Mouse (Mus musculus): ENCODE results near the gene Farp1. TPM values are rescaled to one million over a fixed set of nuclear protein-coding genes. Genes with fewer than 3 reads are reported as not detected.

Gene Farp1
- polyA plus RNA-seq, 1 experiment from 2014 or later = 32.5 TPM

GRCm38 (mm10) chr14:121106906-121107305, 71.9 kb downstream of the Farp1 start:
- no peak for ATAC-seq (ENCODE audit: insufficient number of reproducible peaks, low FRiP score, low TSS enrichment, low read depth)
- Histone ChIP-seq H3K9ac (no peak overlapping the region), H3K4me3 (replicated peaks) (no peak overlapping the region), H3K27ac (replicated peaks) (no peak overlapping the region), H3K27me3 (no peaks in the 10 kb centered on the region), H3K36me3 (peaks cover 5% of the 10 kb centered on the region; the same call in 1 of the 2 replicates), H3K4me2 (replicated peaks) (no peak overlapping the region), H3K9me3 (replicated peaks) (no peaks in the 10 kb centered on the region), H3K4me1 (peaks cover 74% of the 10 kb centered on the region)
- 45% methylated on average over 4 of the region's 4 CpGs for WGBS

DNA sequence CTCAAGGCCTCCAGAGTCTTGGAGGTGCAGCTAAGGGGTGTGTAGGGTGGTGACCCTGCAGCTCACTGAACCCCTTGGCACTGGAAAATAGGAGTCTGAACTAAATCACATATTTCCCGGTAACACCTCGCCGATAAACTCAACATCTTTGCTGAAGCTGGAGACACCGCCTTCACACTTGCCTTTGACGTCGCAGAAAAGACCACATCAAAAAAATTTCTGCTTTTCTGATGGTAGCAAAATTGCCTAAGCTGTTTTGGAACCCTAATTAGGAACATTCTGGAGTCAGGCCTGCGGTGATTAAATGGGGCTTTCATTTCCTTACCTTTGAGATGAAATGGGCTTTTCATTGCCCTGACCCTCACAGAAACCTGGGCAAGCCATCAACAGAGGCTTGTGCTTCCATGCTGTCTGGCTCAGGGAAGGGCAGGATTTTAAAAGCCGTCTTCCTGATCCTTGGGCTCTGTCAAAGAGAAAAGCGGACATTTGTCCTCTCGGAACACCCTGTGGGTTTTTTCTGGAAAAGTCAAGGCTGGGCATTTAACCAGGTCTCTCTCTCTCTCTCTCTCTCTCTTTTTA, 72.8 kb downstream of the Farp1 start:
- Histone ChIP-seq H3K9ac (no peak overlapping the region), H3K27me3 (no peaks in the 10 kb centered on the region), H3K27ac (replicated peaks) (peak overlapping the region; percentile 69), H3K4me2 (replicated peaks) (no peak overlapping the region), H3K4me1 (peaks cover 73% of the 10 kb centered on the region), H3K4me3 (replicated peaks) (no peak overlapping the region), H3K36me3 (peaks cover 2% of the 10 kb centered on the region), H3K9me3 (replicated peaks) (no peaks in the 10 kb centered on the region)
- 53% methylated on average over 10 of the region's 10 CpGs for WGBS
- no peak for ATAC-seq (ENCODE audit: insufficient number of reproducible peaks, low FRiP score, low TSS enrichment, low read depth)

DNA sequence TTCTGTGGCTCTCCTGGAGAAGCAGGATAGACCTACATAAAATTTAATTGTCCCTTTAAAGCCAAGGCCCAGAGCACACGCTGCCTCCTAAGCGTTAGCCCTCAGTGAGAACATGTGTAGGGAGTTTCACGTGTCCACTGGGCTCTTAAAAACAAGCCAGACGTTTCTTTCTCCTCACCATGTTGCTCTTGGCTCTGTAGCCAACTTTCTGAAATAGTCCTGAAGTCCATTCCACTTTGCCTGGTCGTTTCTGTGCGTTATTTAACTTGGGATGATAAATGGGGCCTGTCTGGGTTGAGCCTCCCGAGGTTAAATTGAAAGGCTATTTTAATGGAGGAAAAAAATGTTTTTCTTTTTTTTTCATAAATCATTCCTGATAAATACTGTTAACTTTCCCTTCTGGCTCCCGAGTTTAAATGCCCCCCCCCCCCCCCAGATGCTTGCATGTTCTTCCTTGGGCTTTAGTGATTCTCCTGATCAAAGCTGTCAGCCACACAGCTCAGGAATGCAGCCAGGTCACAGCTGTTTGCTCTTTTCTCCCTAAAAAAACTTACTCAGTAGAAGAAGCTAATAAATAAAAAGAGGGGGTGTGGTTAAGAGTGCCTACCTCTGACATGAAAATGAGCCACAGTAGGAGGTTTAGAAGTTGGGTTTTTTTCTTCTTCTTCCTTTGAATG, 73.6 kb downstream of the Farp1 start:
- Histone ChIP-seq H3K27ac (replicated peaks) (peak overlapping the region; percentile 69), H3K27me3 (no peaks in the 10 kb centered on the region), H3K9me3 (replicated peaks) (no peaks in the 10 kb centered on the region), H3K9ac (no peak overlapping the region), H3K4me1 (peaks cover 66% of the 10 kb centered on the region), H3K4me3 (replicated peaks) (no peak overlapping the region), H3K36me3 (no peaks in the 10 kb centered on the region; the same call in 1 of the 2 replicates), H3K4me2 (replicated peaks) (no peak overlapping the region)
- 13% methylated on average over 8 of the region's 8 CpGs for WGBS
- no peak for ATAC-seq (ENCODE audit: insufficient number of reproducible peaks, low FRiP score, low TSS enrichment, low read depth)

- WGBS = 27% methylated on average over 9 of the region's 9 CpGs
- no peaks in the 10 kb centered on the region for H3K9me3 ChIP-seq (replicated peaks)
- H3K4me1 ChIP-seq = peaks cover 62% of the 10 kb centered on the region
- no peak overlapping the region; the same call in 1 of the 2 replicates for H3K4me2 ChIP-seq (replicated peaks)
- ATAC-seq (ENCODE audit: insufficient number of reproducible peaks, low FRiP score, low TSS enrichment, low read depth) = no peak
- H3K36me3 ChIP-seq = no peaks in the 10 kb centered on the region; the same call in 1 of the 2 replicates
- peak overlapping the region; percentile 69 for H3K27ac ChIP-seq (replicated peaks)
- H3K4me3 ChIP-seq (replicated peaks) = no peak overlapping the region
- H3K9ac ChIP-seq = no peak overlapping the region
- no peaks in the 10 kb centered on the region for H3K27me3 ChIP-seq
These were observed 74.1 kb downstream of the Farp1 start for GRCm38 (mm10) chr14:121109116-121109504.

DNA sequence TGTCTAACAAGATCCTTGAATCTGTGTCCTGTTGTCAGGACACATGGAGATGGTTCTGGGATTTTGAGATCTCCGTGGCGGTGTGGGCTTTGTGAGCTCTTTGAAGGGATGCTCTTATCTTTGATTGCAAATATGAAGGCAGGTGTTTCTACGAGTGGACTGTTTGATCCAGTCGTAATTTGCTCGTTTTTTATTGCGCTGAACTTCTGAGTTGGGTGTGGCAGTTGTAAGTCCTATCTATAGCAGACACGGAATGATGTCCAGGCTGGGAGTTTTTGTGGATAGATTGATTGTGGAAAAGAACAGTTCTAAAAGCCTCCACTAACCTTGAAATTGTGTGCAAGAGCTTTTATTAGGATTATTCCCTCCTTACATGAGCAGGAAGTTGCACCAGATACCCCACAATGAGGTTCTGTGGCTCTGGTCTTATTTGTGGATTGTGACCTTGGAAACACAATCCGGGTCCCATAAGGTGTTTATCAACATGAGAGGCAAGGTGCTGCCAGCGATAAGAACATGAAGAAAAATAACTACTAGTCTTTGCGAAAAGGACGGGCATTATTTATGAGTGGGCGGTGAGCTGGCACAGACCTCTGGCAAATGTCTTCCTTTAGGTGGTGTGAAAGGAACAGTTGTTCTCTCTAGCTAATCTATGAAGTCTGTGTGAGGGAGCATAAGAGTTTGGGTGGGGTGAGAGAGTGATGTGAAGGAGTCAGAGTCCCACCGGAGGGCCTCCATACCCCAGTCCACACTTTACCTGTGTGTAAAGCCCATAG, 75.7 kb downstream of the Farp1 start:
- peaks cover 7% of the 10 kb centered on the region; the same call in 1 of the 2 replicates for H3K36me3 ChIP-seq
- no peaks in the 10 kb centered on the region for H3K9me3 ChIP-seq (replicated peaks)
- no peak overlapping the region for H3K4me2 ChIP-seq (replicated peaks)
- no peak for ATAC-seq (ENCODE audit: insufficient number of reproducible peaks, low FRiP score, low TSS enrichment, low read depth)
- 78% methylated on average over 13 of the region's 13 CpGs for WGBS
- H3K9ac ChIP-seq = no peak overlapping the region
- no peak overlapping the region for H3K4me3 ChIP-seq (replicated peaks)
- H3K4me1 ChIP-seq = peaks cover 49% of the 10 kb centered on the region
- no peak overlapping the region for H3K27ac ChIP-seq (replicated peaks)
- no peaks in the 10 kb centered on the region for H3K27me3 ChIP-seq

DNA sequence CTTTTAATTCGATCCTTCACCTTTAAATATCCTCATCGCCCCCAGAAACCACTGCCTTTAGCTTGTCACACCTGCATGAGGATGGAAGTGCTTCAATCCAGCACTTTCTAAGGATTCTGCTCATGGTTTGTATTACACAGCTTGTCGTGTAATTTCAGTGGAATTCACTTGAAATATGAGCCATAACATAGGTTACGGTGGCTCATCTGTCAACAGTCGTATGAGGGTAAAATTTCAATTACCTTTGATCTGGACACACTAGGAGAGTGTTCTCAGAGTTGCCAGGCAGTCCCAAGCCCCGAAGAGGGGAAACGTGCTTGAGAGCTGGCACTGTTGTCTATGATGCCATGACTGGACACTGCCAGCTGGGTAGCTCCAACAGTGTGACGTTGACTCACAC, 77.1 kb downstream of the Farp1 start:
- H3K36me3 ChIP-seq = peaks cover 7% of the 10 kb centered on the region; the same call in 1 of the 2 replicates
- ATAC-seq (ENCODE audit: insufficient number of reproducible peaks, low FRiP score, low TSS enrichment, low read depth) = no peak
- H3K4me2 ChIP-seq (replicated peaks) = no peak overlapping the region
- no peak overlapping the region for H3K4me3 ChIP-seq (replicated peaks)
- H3K27me3 ChIP-seq = no peaks in the 10 kb centered on the region
- peaks cover 35% of the 10 kb centered on the region for H3K4me1 ChIP-seq
- no peaks in the 10 kb centered on the region for H3K9me3 ChIP-seq (replicated peaks)
- no peak overlapping the region for H3K27ac ChIP-seq (replicated peaks)
- WGBS = 39% methylated on average over 8 of the region's 8 CpGs
- H3K9ac ChIP-seq = no peak overlapping the region

DNA sequence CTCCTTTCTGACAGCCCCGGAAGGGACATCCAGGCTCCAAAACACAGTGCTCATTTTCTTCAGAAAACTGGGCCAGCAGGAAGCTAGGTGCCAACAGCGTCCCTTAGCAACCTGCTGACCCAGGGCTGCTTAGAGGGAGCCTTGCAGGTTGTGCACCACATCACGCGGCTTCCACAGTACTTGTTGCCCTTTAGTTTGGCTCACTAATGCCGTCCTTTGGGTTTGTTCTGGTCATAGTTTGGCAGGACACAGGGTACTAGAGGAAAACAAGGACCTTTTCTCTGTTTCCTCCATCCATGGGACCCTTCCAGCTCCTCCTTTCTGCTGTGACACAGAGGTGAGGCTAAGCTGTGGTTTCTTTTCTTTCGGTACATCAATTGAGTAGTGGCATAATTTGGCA, 78.8 kb downstream of the Farp1 start:
- WGBS = 87% methylated on average over 6 of the region's 6 CpGs

DNA sequence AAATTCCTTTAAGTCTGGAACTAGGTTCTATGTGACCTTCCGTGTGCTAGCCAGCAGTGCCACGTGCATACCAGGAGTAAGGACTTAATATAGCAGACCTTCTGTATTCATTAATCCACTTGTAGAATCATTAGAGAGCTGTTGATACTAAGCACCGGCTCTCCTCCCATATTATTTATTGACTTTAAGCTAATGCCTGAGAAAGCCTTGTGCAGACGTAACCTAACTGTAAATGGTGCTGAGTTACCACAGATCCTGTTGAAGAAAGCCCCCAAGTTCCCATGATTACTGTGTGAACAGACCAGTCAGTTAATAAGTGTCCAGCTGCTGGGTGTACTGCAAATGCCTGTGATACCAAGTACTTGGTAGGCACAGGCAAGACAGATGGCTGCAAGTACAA, 81.7 kb downstream of the Farp1 start:
- Histone ChIP-seq H3K9me3 (replicated peaks) (no peaks in the 10 kb centered on the region), H3K36me3 (peaks cover 7% of the 10 kb centered on the region; the same call in 1 of the 2 replicates), H3K4me1 (peaks cover 25% of the 10 kb centered on the region), H3K27me3 (no peaks in the 10 kb centered on the region), H3K27ac (replicated peaks) (no peak overlapping the region), H3K9ac (no peak overlapping the region), H3K4me2 (replicated peaks) (no peak overlapping the region), H3K4me3 (replicated peaks) (no peak overlapping the region)
- 77% methylated on average over 4 of the region's 4 CpGs for WGBS
- no peak for ATAC-seq (ENCODE audit: insufficient number of reproducible peaks, low FRiP score, low TSS enrichment, low read depth)

More for the DNA sequence above, 78.8 kb downstream of the Farp1 start:
- no peak for ATAC-seq (ENCODE audit: insufficient number of reproducible peaks, low FRiP score, low TSS enrichment, low read depth)
- no peak overlapping the region for H3K4me3 ChIP-seq (replicated peaks)
- peaks cover 7% of the 10 kb centered on the region; the same call in 1 of the 2 replicates for H3K36me3 ChIP-seq
- H3K27me3 ChIP-seq = no peaks in the 10 kb centered on the region
- no peak overlapping the region for H3K27ac ChIP-seq (replicated peaks)
- H3K4me1 ChIP-seq = peaks cover 28% of the 10 kb centered on the region
- H3K9me3 ChIP-seq (replicated peaks) = no peaks in the 10 kb centered on the region
- no peak overlapping the region for H3K9ac ChIP-seq
- H3K4me2 ChIP-seq (replicated peaks) = no peak overlapping the region

GRCm38 (mm10) chr14:121118860-121119259, 83.9 kb downstream of the Farp1 start:
- peaks cover 7% of the 10 kb centered on the region; the same call in 1 of the 2 replicates for H3K36me3 ChIP-seq
- WGBS = 50% methylated on average over 7 of the region's 7 CpGs
- H3K4me1 ChIP-seq = peaks cover 39% of the 10 kb centered on the region
- no peak overlapping the region for H3K9ac ChIP-seq
- no peaks in the 10 kb centered on the region for H3K9me3 ChIP-seq (replicated peaks)
- no peak for ATAC-seq (ENCODE audit: insufficient number of reproducible peaks, low FRiP score, low TSS enrichment, low read depth)
- no peak overlapping the region for H3K4me3 ChIP-seq (replicated peaks)
- no peaks in the 10 kb centered on the region for H3K27me3 ChIP-seq
- peak overlapping the region; percentile 48; the same call in 1 of the 2 replicates for H3K27ac ChIP-seq (replicated peaks)
- no peak overlapping the region for H3K4me2 ChIP-seq (replicated peaks)

DNA sequence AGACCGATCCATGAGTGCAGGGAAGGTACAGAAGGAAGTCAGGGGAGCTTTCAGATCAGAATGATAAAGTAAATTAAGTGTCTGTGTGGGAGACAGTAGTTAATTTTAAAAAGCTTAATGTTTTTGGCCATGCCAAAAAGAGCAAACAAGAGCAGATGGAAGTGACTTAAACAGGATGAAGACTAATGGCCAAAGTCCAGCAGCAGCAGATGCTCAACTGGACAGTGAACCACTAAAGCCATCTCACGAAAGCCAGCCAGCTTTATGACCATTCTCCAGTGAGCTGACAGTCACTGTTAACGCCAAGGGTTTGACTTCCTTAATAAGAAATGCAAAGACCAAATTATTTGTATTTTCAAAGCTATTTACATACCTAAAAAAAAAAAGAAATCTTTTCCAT, 86.7 kb downstream of the Farp1 start:
- Histone ChIP-seq H3K36me3 (no peaks in the 10 kb centered on the region), H3K4me1 (peaks cover 64% of the 10 kb centered on the region), H3K4me3 (replicated peaks) (no peak overlapping the region), H3K9me3 (replicated peaks) (no peaks in the 10 kb centered on the region), H3K27ac (replicated peaks) (no peak overlapping the region), H3K4me2 (replicated peaks) (no peak overlapping the region), H3K9ac (no peak overlapping the region), H3K27me3 (no peaks in the 10 kb centered on the region)
- 70% methylated on average over 3 of the region's 3 CpGs for WGBS
- ATAC-seq (ENCODE audit: insufficient number of reproducible peaks, low FRiP score, low TSS enrichment, low read depth) = no peak

DNA sequence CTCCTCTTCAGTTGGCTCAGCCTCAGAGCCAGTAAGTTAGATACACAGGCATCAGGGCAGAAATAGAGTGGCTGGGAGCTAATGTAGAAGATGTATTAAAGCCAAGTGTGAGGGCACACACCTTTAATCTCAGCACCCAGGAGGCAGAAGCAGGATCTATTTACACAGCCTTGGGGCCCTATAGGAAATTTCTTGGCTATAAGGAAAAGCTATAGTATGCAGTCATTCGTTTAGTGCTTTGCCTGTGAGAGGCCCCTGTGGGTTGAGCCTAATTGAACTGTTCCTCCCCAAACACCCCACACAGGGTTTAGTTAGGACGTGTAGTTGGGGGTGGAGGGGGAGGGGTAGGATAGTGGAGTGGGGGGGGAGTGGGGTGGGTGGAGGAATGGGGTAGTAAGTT, 87.9 kb downstream of the Farp1 start:
- ATAC-seq (ENCODE audit: insufficient number of reproducible peaks, low FRiP score, low TSS enrichment, low read depth) = no peak
- H3K4me1 ChIP-seq = peaks cover 67% of the 10 kb centered on the region

More for the DNA sequence above, 87.9 kb downstream of the Farp1 start:
- H3K4me3 ChIP-seq (replicated peaks) = no peak overlapping the region
- H3K27me3 ChIP-seq = no peaks in the 10 kb centered on the region
- WGBS = 29% methylated on average over 2 of the region's 2 CpGs
- H3K27ac ChIP-seq (replicated peaks) = no peak overlapping the region
- no peak overlapping the region for H3K9ac ChIP-seq
- no peaks in the 10 kb centered on the region for H3K36me3 ChIP-seq
- no peak overlapping the region for H3K4me2 ChIP-seq (replicated peaks)
- no peaks in the 10 kb centered on the region for H3K9me3 ChIP-seq (replicated peaks)
